Mouse (Mus musculus): ENCODE data around the gene Hpse2. TPM values are rescaled to one million over a fixed set of nuclear protein-coding genes. Genes with fewer than 3 reads are reported as not detected.
"Not testable (repeated sequence)": the region's sequence is repeated elsewhere in the genome, so short reads cannot be mapped to it uniquely, and the experiment has no call there.

Gene Hpse2
- polyA plus RNA-seq, 1 experiment from 2014 or later: 0.08 TPM

GRCm38 (mm10) chr19:43384346-43384977 lies 3.7 kb downstream of the Hpse2 start:
- peak overlapping the region; percentile 25 for H3K4me3 ChIP-seq
- H3K27ac ChIP-seq (replicated peaks): no peak overlapping the region
- H3K4me2 ChIP-seq: peak overlapping the region; percentile 45
- WGBS: 3% methylated on average over 19 of the region's 19 CpGs
- no peak overlapping the region for H3K9ac ChIP-seq
- no peaks in the 10 kb centered on the region for H3K9me3 ChIP-seq
- no peaks in the 10 kb centered on the region for H3K36me3 ChIP-seq
- no peak for ATAC-seq (ENCODE audit: low read depth)
- peaks cover 72% of the 10 kb centered on the region for H3K27me3 ChIP-seq
- peaks cover 37% of the 10 kb centered on the region for H3K4me1 ChIP-seq (replicated peaks)

- 83% methylated on average over 3 of the region's 3 CpGs for WGBS
- Histone ChIP-seq H3K27ac (replicated peaks) (no peak overlapping the region), H3K9ac (no peak overlapping the region), H3K4me2 (no peak overlapping the region), H3K4me3 (no peak overlapping the region), H3K9me3 (peaks cover 6% of the 10 kb centered on the region; the same call in 1 of the 2 replicates), H3K4me1 (replicated peaks) (no peaks in the 10 kb centered on the region), H3K27me3 (no peaks in the 10 kb centered on the region), H3K36me3 (no peaks in the 10 kb centered on the region)
- no peak for ATAC-seq (ENCODE audit: low read depth)
Observed at GRCm38 (mm10) chr19:43358830-43359229, 29.3 kb downstream of the Hpse2 start.

GRCm38 (mm10) chr19:43311125-43311524 lies 77.0 kb downstream of the Hpse2 start:
- no peak overlapping the region for H3K9ac ChIP-seq
- no peaks in the 10 kb centered on the region for H3K9me3 ChIP-seq
- no peaks in the 10 kb centered on the region for H3K36me3 ChIP-seq
- H3K27ac ChIP-seq (replicated peaks): no peak overlapping the region
- no peak overlapping the region for H3K4me2 ChIP-seq
- H3K4me1 ChIP-seq (replicated peaks): no peaks in the 10 kb centered on the region
- no peaks in the 10 kb centered on the region for H3K27me3 ChIP-seq
- ATAC-seq (ENCODE audit: low read depth): no peak
- no peak overlapping the region for H3K4me3 ChIP-seq

- Histone ChIP-seq H3K4me2 (no peak overlapping the region), H3K36me3 (no peaks in the 10 kb centered on the region), H3K4me1 (replicated peaks) (no peaks in the 10 kb centered on the region), H3K27me3 (no peaks in the 10 kb centered on the region), H3K9me3 (0 out of 2 replicates have a peak, but pooled peaks cover 7% of the 10 kb centered on the region), H3K27ac (replicated peaks) (no peak overlapping the region), H3K4me3 (no peak overlapping the region), H3K9ac (no peak overlapping the region)
- ATAC-seq (ENCODE audit: low read depth): no peak
Observed at GRCm38 (mm10) chr19:43306756-43307155, 81.4 kb downstream of the Hpse2 start.

- not testable (repeated sequence) for H3K4me2 ChIP-seq; H3K36me3 ChIP-seq; H3K9ac ChIP-seq; H3K27me3 ChIP-seq; H3K4me1 ChIP-seq (replicated peaks); H3K4me3 ChIP-seq; ATAC-seq (ENCODE audit: low read depth); H3K27ac ChIP-seq (replicated peaks); H3K9me3 ChIP-seq
- 93% methylated on average over 1 of the region's 1 CpGs for WGBS
Observed at GRCm38 (mm10) chr19:43281336-43281735, 106.8 kb downstream of the Hpse2 start.

GRCm38 (mm10) chr19:43243993-43244392 lies 144.2 kb downstream of the Hpse2 start:
- 87% methylated on average over 4 of the region's 4 CpGs for WGBS
- Histone ChIP-seq H3K4me2 (no peak overlapping the region), H3K4me3 (no peak overlapping the region), H3K27ac (replicated peaks) (no peak overlapping the region), H3K27me3 (no peaks in the 10 kb centered on the region), H3K36me3 (no peaks in the 10 kb centered on the region), H3K9ac (no peak overlapping the region), H3K9me3 (no peaks in the 10 kb centered on the region), H3K4me1 (replicated peaks) (no peaks in the 10 kb centered on the region)
- no peak for ATAC-seq (ENCODE audit: low read depth)

GRCm38 (mm10) chr19:43231711-43232110 lies 156.4 kb downstream of the Hpse2 start:
- Histone ChIP-seq H3K9me3 (no peaks in the 10 kb centered on the region), H3K9ac (no peak overlapping the region), H3K4me3 (no peak overlapping the region), H3K4me2 (no peak overlapping the region), H3K27ac (replicated peaks) (no peak overlapping the region), H3K4me1 (replicated peaks) (no peaks in the 10 kb centered on the region), H3K36me3 (no peaks in the 10 kb centered on the region), H3K27me3 (no peaks in the 10 kb centered on the region)
- 67% methylated on average over 3 of the region's 3 CpGs for WGBS
- ATAC-seq (ENCODE audit: low read depth): no peak

GRCm38 (mm10) chr19:43193562-43193961 lies 194.6 kb downstream of the Hpse2 start:
- Histone ChIP-seq H3K9me3 (no peaks in the 10 kb centered on the region), H3K4me2 (no peak overlapping the region), H3K4me1 (replicated peaks) (no peaks in the 10 kb centered on the region), H3K27me3 (no peaks in the 10 kb centered on the region), H3K9ac (no peak overlapping the region), H3K4me3 (no peak overlapping the region), H3K36me3 (no peaks in the 10 kb centered on the region), H3K27ac (replicated peaks) (no peak overlapping the region)
- WGBS: 83% methylated on average over 3 of the region's 3 CpGs
- ATAC-seq (ENCODE audit: low read depth): no peak

- H3K4me2 ChIP-seq: no peak overlapping the region
- no peak overlapping the region for H3K9ac ChIP-seq
- no peak overlapping the region for H3K4me3 ChIP-seq
- H3K27ac ChIP-seq (replicated peaks): no peak overlapping the region
- H3K27me3 ChIP-seq: no peaks in the 10 kb centered on the region
- H3K36me3 ChIP-seq: no peaks in the 10 kb centered on the region
- ATAC-seq (ENCODE audit: low read depth): no peak
- WGBS: 85% methylated on average over 3 of the region's 3 CpGs
- H3K4me1 ChIP-seq (replicated peaks): no peaks in the 10 kb centered on the region
- no peaks in the 10 kb centered on the region for H3K9me3 ChIP-seq
Observed at GRCm38 (mm10) chr19:43175437-43175965, 212.7 kb downstream of the Hpse2 start.

GRCm38 (mm10) chr19:43174812-43175211 lies 213.3 kb downstream of the Hpse2 start:
- Histone ChIP-seq H3K4me2 (no peak overlapping the region), H3K36me3 (no peaks in the 10 kb centered on the region), H3K9ac (no peak overlapping the region), H3K27ac (replicated peaks) (no peak overlapping the region), H3K4me3 (no peak overlapping the region), H3K27me3 (no peaks in the 10 kb centered on the region), H3K4me1 (replicated peaks) (no peaks in the 10 kb centered on the region), H3K9me3 (no peaks in the 10 kb centered on the region)
- ATAC-seq (ENCODE audit: low read depth): no peak
- WGBS: 96% methylated on average over 2 of the region's 2 CpGs

GRCm38 (mm10) chr19:43156085-43156484 lies 232.1 kb downstream of the Hpse2 start:
- Histone ChIP-seq H3K4me1 (replicated peaks) (peaks cover 7% of the 10 kb centered on the region), H3K27me3 (no peaks in the 10 kb centered on the region), H3K4me2 (no peak overlapping the region), H3K9ac (no peak overlapping the region), H3K36me3 (no peaks in the 10 kb centered on the region), H3K9me3 (no peaks in the 10 kb centered on the region), H3K27ac (replicated peaks) (no peak overlapping the region), H3K4me3 (no peak overlapping the region)
- 43% methylated on average over 8 of the region's 8 CpGs for WGBS
- ATAC-seq (ENCODE audit: low read depth): no peak

- H3K36me3 ChIP-seq: no peaks in the 10 kb centered on the region
- no peaks in the 10 kb centered on the region for H3K9me3 ChIP-seq
- H3K4me1 ChIP-seq (replicated peaks): peaks cover 7% of the 10 kb centered on the region
- H3K27me3 ChIP-seq: no peaks in the 10 kb centered on the region
- no peak overlapping the region for H3K27ac ChIP-seq (replicated peaks)
- ATAC-seq (ENCODE audit: low read depth): no peak
- no peak overlapping the region for H3K9ac ChIP-seq
- H3K4me3 ChIP-seq: no peak overlapping the region
- 82% methylated on average over 5 of the region's 5 CpGs for WGBS
- no peak overlapping the region for H3K4me2 ChIP-seq
Observed at GRCm38 (mm10) chr19:43155582-43155981, 232.6 kb downstream of the Hpse2 start.

GRCm38 (mm10) chr19:43147901-43148300 lies 240.3 kb downstream of the Hpse2 start:
- no peak for ATAC-seq (ENCODE audit: low read depth)
- Histone ChIP-seq H3K27me3 (no peaks in the 10 kb centered on the region), H3K36me3 (no peaks in the 10 kb centered on the region), H3K4me1 (replicated peaks) (no peaks in the 10 kb centered on the region), H3K27ac (replicated peaks) (no peak overlapping the region), H3K9me3 (no peaks in the 10 kb centered on the region), H3K4me2 (no peak overlapping the region), H3K4me3 (no peak overlapping the region), H3K9ac (no peak overlapping the region)
- WGBS: 81% methylated on average over 6 of the region's 6 CpGs
